Mouse (Mus musculus) kidney, adult 2 months (tissue): ENCODE data around the gene Exd2.

Source experiments
- CTCF ChIP-seq: fragments of 200-500 bp; conservative IDR thresholded peaks from 2 replicates; pipeline ENCODE4 v1.5.1; 2011; ENCODE audit warnings: low read depth, mild to moderate bottlenecking, control low read depth, low read length, moderate library complexity, mixed read lengths; ENCODE audit not compliant: insufficient read depth, insufficient read length
- POLR2A ChIP-seq: fragments of 200-500 bp; IDR thresholded peaks from one replicate; pipeline ENCODE4 v1.6.1; 2011; ENCODE audit warnings: low read depth, low read length, control low read depth

DNA sequence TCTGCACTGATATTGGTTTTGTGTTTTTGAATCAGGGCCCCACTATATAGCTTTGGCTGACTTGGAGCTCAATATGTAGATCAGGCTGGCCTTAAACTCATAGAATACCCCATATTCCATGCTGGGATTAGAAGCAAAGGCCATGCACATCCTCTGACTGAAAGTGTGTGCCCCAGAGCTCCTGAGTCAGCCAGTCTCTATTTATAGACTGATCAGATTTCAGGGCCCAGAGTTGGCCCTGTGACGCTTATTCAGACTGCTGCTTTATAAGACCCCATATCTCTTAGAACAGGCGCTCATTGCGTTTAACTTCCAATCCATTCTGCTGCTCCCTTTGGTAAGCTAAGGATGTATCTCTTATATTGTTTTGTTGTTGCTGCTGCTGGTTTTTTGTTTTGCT lies 17.1 kb downstream of the Exd2 start:
- TF ChIP-seq CTCF (no peak), POLR2A (no peak)
